Mouse (Mus musculus) right cerebral cortex, postnatal 4 days (tissue): Measurements from ENCODE around the gene Mast4.

Source experiments
- DNase-seq: peaks from one replicate; pipeline ENCODE4 v3.0.0-alpha.2; 2022

Mast4 gene

DNA sequence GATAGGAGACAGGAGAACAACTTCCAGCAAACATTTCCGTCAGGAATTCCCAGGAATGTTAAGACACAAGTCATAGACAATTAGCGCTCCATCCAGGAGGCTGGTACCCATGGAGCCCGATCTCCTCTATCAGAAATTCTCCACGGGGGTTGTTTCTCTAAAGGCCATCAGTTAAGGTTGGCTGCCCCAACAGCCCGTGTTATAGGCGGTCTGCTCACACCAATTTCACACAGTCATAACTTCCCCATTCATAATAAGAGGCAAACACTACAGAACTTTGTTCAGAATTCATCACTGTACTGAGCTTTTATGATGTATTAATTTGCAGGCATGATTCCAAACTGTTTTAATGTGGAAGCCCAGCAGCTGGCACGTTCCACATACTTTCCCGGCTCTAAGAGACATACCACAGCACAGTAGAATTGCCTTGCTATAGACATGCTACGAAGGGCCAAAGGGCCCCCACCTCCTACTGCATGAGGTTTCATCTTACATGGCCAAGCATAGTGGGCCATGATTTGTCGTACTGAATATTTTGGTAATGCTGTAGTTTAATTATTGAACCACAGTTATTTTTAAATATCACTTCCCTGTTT is 19.1 kb downstream of the Mast4 start:
- no peak for DNase-seq

- DNase-seq = no peak
These were observed 26.0 kb downstream of the Mast4 start for GRCm38 (mm10) chr13:103308296-103308695.

DNA sequence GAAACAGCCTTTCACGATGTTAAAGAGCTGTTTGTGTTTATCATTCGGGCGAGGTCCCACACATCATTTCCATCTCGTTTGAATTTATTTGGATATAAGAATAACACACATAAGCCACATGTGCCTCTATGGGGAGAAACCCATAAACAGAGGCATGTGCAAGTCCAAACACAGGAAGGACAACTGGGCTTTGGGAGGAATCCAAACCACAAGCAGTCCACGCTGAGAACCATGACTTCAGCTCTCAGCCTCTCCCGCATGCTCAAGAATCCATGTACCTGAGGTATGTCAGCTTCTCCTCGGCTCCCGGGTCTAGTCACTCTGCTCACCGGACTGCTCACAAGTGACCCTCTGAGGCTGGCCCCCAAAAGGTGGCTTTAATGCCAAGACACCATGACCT is 30.5 kb downstream of the Mast4 start:
- no peak for DNase-seq

GRCm38 (mm10) chr13:103302508-103302907 is 31.8 kb downstream of the Mast4 start:
- DNase-seq = no peak

- DNase-seq = no peak
These were observed 32.2 kb downstream of the Mast4 start for GRCm38 (mm10) chr13:103302077-103302476.

DNA sequence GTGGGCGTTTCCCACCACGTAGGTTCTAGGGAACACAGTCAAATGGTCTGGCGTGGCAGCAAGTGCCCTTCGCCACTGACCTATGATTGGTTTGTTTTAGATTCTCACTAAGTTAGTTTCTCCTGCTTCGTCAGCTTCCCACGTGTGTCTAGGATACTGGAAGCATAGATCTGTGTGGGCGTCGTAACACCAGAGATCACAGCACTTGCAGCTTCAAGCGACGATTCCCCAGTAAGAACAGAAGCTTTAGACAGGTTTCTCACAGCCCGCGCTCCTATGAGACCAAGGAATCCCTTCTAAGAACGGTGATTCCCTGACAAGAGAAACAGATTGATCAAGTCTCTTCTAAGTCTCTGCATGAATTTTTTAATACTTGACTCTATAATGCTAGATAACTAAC is 39.9 kb downstream of the Mast4 start:
- DNase-seq = no peak

DNA sequence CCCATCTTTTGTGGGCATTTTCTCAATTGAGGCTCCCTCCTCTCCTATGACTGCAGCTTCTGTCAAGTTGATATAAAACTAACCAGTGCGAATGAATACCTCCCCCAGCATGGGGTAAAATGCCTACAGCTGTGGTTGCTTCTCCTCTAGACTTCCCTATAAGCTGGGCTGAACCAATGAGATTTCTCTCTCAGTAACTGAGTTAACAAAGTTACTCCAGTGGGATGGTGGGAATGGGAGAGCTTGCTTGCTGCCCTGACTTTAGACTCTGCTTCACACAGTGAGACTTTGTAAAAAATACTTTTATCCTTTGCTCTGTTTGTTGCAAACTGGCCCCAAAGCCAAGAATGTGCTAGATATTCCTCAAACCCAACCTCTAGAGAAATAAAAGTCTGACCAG is 41.2 kb downstream of the Mast4 start:
- no peak for DNase-seq

- DNase-seq = no peak
These were observed 43.2 kb downstream of the Mast4 start for GRCm38 (mm10) chr13:103291098-103291497.

- DNase-seq = no peak
These were observed 48.5 kb downstream of the Mast4 start for GRCm38 (mm10) chr13:103285821-103286220.

- DNase-seq = no peak
These were observed 49.3 kb downstream of the Mast4 start for GRCm38 (mm10) chr13:103285036-103285435.

- no peak for DNase-seq
These were observed 63.4 kb downstream of the Mast4 start for GRCm38 (mm10) chr13:103270856-103271391.

- no peak for DNase-seq
These were observed 71.6 kb downstream of the Mast4 start for GRCm38 (mm10) chr13:103262707-103263106.

- DNase-seq = no peak
These were observed 72.2 kb downstream of the Mast4 start for GRCm38 (mm10) chr13:103262061-103262460.

- no peak for DNase-seq
These were observed 73.9 kb downstream of the Mast4 start for GRCm38 (mm10) chr13:103260414-103260813.

- DNase-seq = no peak
These were observed 76.2 kb downstream of the Mast4 start for GRCm38 (mm10) chr13:103258106-103258505.

DNA sequence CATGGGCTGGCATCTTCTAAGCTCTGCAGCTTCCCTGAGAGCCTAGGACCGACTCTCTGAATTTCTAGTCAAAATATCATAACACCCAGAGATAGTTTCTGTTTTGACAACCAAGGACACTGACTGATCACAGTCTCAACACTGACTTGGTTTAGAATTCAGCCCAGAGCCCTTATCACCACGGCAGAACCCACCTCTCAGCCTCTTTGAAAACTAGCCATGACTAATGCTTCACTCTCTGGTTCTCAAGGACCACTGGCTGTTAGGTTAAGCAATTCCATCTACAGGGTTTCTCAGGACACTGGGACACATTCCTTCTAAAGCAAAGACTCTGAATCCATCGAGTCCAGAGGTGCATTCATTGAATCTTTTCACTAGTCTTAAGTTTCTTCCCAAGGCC is 79.4 kb downstream of the Mast4 start:
- no peak for DNase-seq

- DNase-seq = no peak
These were observed 81.2 kb downstream of the Mast4 start for GRCm38 (mm10) chr13:103253077-103253476.

DNA sequence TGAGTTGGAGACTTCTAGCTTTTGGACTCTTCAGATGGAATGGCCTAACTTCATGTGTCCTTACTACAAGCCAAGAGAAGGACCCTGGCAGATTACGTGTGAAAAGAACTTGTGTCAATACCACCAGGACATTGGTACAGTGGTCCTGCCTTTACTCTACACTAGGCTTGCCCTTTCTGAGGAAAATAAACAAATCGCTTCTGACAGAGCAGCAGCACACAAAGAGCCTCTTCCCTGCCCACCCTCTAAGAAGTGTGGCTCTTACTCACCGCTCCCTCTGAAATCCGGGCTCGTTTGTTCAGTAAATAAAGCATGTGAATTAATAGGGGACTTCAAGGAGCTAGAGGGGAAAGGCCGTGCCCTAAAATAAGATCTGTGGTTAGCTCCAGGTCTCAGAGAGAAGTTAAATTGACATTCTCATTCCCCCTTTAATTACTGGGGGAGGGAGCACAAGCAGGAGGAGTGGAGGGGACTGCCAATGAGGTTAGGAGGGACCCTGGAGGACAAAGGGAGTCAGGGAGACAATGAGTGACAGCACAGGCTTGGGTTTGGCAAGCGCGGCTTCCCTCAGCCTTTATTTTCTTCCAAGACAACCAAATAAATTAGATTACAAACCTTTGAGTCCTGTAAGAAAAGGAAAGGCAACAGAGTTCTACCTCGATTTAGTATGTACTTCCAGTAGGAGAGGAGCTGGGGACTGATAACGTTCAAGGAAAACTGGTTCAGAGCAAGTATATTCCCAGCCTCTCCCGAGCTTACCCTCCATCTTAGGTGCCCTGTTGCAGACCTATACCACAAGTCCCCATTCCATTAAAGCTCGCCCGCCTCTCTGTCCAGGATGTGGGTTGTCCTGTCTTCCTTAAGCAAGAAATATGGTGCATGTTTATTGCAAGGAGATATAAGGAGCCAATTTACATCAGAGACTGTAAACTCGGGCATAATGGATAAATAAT is 85.9 kb downstream of the Mast4 start:
- no peak for DNase-seq

DNA sequence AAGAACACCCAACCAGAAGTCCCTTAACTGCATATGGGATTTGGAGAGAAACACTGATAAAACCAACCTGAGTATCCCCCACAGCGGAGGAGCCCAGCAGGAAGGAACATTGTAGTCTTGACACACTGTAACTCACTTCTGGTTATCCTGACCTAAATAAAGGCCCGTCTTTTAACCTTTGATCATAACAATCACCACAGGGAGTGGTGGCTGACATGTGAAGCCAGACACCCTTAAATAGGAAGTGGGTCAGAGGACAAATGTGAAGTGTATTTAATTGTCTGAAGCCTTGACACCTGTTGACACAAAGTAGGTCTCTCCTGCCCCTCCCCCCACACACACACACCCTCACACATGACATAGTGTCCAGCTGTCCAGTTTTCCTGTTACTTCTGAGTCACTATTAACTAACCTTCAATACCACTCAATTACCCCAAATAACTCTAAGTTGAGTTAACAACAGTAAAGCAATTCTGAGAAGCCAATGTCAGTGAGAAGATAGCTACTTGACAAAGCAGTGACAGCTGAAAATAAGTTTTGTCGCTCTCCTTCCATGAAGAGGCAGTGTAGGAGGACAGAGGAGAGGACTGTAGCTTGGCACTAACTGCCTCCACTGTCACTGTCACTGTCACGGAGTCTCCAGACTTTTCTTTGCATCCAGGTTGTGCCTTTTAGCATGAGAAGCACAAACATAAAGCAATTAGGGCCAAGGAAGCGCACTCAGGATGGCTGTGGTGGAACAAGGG is 87.2 kb downstream of the Mast4 start:
- no peak for DNase-seq

DNA sequence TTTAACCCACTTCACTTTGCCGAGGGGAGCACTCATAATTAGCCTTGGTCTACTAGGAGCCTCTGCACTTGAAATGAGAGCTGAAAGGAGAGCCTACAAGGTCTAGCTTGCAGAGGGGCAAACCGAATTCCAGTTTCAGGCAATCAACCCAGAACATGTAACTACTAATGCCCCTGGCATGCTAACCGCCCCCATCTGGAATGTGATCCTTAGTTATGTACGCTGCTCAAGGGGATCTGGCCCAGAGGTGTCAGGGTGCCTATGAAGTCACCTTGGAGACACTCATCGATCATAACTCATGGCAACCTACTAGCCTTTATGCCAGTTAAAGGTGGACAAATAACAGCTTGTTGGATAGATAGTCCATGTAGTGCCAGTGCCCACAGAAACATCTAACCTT is 88.9 kb downstream of the Mast4 start:
- no peak for DNase-seq

DNA sequence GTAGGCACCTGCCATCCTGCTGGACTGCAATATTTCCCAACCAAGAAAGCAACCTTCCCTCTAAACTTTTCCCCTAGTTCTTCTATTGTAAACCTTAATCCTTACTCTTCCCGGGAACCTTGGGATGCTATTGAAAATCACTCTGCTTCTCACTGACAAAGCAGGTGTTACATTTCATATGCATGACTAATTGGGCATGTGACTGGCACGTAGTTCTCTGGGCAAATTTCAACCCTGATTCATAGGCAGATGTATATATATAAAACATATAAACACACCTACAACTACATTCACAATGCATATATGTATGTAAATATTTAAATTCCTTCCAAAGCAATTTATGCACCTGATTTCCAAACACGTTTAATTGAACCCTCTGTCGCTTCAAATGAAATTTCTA is 90.2 kb downstream of the Mast4 start:
- no peak for DNase-seq

DNA sequence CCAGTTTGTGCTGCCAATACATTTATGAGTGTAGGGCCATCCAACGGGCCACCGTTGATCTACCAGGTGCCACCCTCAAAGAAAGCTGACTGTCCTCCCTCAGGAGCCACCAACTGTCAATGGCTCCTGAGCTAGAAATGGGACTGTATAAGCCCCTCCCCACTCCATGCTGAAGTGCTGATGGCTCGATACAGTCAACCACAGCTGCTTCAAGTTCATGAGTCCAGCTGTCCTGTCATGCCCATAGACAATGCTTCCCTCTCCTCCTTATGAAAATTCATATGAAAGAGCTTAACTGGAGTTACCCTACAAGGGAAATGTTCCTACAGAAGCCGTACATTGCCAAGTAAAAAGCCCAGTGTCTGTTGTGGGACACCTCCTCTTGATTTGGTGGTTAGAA is 93.2 kb downstream of the Mast4 start:
- DNase-seq = no peak

DNA sequence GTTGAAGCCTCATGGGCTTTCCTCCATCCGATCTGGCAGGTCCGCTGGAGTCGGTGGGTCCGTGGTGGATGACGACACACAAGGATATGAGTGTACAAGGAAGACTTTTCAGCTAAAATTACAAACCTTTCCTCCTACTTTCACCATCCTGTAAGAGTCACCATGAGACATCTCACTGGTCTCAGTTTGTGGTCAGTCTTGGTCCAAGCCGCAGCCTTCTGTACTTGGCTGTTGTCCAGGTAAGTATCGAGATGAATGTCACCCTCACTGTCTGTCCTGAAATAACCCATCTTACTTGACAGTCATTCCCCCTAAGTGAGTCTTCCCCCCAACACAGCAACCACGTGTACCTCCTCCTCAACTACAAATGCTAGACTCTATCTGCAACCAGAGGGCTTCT is 94.6 kb downstream of the Mast4 start:
- no peak for DNase-seq
